Mouse (Mus musculus) intestine, postnatal 0 days (tissue): Measurements from ENCODE around the gene Rere. TPM values are rescaled to one million over a fixed set of nuclear protein-coding genes. Genes with fewer than 3 reads are reported as not detected.

ENCODE experiments used
- ATAC-seq: fragments of 200-750 bp; cut with Nextera tagmentation; 2 replicates; pipeline ENCODE4 v1.8.0; 2017; ENCODE audit warnings: mild to moderate bottlenecking, moderate TSS enrichment, moderate library complexity
- H3K27ac ChIP-seq: fragments of 300-500 bp; sonication (generic); 2 replicates; pipeline ENCODE4 v1.5.1; 2014; ENCODE audit warnings: mild to moderate bottlenecking, low read depth, low read length, moderate library complexity
- H3K27me3 ChIP-seq: fragments of 300-500 bp; sonication (generic); replicated peaks from 2 replicates; pipeline ENCODE4 v1.6.1; 2014; ENCODE audit warnings: low read length, mixed read lengths; ENCODE audit not compliant: control insufficient read depth, insufficient read depth
- H3K36me3 ChIP-seq: fragments of 300-500 bp; sonication (generic); 2 replicates; pipeline ENCODE4 v1.6.1; 2014; ENCODE audit warnings: mild to moderate bottlenecking, moderate library complexity; ENCODE audit not compliant: control insufficient read depth, insufficient read depth
- H3K4me1 ChIP-seq: fragments of 300-500 bp; sonication (generic); replicated peaks from 2 replicates; pipeline ENCODE4 v1.6.1; 2014; ENCODE audit warnings: antibody characterized with exemption, low read length, mixed read lengths; ENCODE audit not compliant: control insufficient read depth, insufficient read depth
- H3K4me2 ChIP-seq: fragments of 300-500 bp; sonication (generic); replicated peaks from 2 replicates; pipeline ENCODE4 v1.6.1; 2014; ENCODE audit warnings: low read depth, mild to moderate bottlenecking, moderate library complexity
- H3K4me3 ChIP-seq: fragments of 300-500 bp; sonication (generic); 2 replicates; pipeline ENCODE4 v1.5.1; 2014; ENCODE audit warnings: low read depth, low read length
- H3K9ac ChIP-seq: fragments of 300-500 bp; sonication (generic); 2 replicates; pipeline ENCODE4 v1.6.1; 2014; ENCODE audit warnings: mild to moderate bottlenecking, low read depth, low read length
- H3K9me3 ChIP-seq: fragments of 300-500 bp; sonication (generic); 2 replicates; pipeline ENCODE4 v1.6.1; 2016; ENCODE audit warnings: mixed run types; ENCODE audit not compliant: control insufficient read depth
- CTCF ChIP-seq: sonication (generic); IDR thresholded peaks from 2 replicates; pipeline ENCODE4 v1.5.1; 2016; ENCODE audit warnings: low read depth, mild to moderate bottlenecking, control low read depth, antibody characterized with exemption, moderate library complexity
- WGBS: fragments of 180-500 bp; shearing (Covaris S2); extraction: QIAGEN DNeasy Blood & Tissue Kit; methylation state at CpG from one replicate; pipeline ENCODE4 v1.1.7; 2014; 5-methylcytosine and 5-hydroxymethylcytosine counted together
- polyA plus RNA-seq: library from polyadenylated mRNA; unstranded; fragments of >200 nt; fragmentation: Nextera tagmentation; extraction: Ambion mirVana; gene quantifications from 2 replicates; pipeline ENCODE4 v1.2.1, GENCODE M21; 2015

Gene Rere
- polyA plus RNA-seq, 1 experiment from 2014 or later: 22.4 TPM

GRCm38 (mm10) chr4:150601489-150601888, 320.0 kb downstream of the Rere start:
- WGBS: 87% methylated on average over 10 of the region's 10 CpGs
- no peaks in the 10 kb centered on the region for H3K27me3 ChIP-seq
- no peak for TF ChIP-seq CTCF
- H3K9ac ChIP-seq: no peak overlapping the region
- no peaks in the 10 kb centered on the region for H3K9me3 ChIP-seq
- no peaks in the 10 kb centered on the region; the same call in 1 of the 2 replicates for H3K36me3 ChIP-seq
- H3K27ac ChIP-seq: no peak overlapping the region
- no peak for ATAC-seq
- no peak overlapping the region for H3K4me3 ChIP-seq
- no peak overlapping the region for H3K4me2 ChIP-seq
- H3K4me1 ChIP-seq: no peaks in the 10 kb centered on the region

GRCm38 (mm10) chr4:150603366-150604061, 322.1 kb downstream of the Rere start:
- H3K27ac ChIP-seq: no peak overlapping the region
- H3K4me1 ChIP-seq: no peaks in the 10 kb centered on the region
- no peak for ATAC-seq
- H3K9me3 ChIP-seq: no peaks in the 10 kb centered on the region
- no peak overlapping the region for H3K4me2 ChIP-seq
- H3K36me3 ChIP-seq: no peaks in the 10 kb centered on the region; the same call in 1 of the 2 replicates
- TF ChIP-seq CTCF: no peak
- WGBS: 100% methylated on average over 1 of the region's 1 CpGs
- H3K9ac ChIP-seq: no peak overlapping the region
- no peaks in the 10 kb centered on the region for H3K27me3 ChIP-seq
- H3K4me3 ChIP-seq: no peak overlapping the region

GRCm38 (mm10) chr4:150605804-150606203, 324.4 kb downstream of the Rere start:
- H3K4me1 ChIP-seq: no peaks in the 10 kb centered on the region
- H3K4me3 ChIP-seq: no peak overlapping the region
- no peak overlapping the region for H3K27ac ChIP-seq
- no peak for TF ChIP-seq CTCF
- no peak overlapping the region for H3K4me2 ChIP-seq
- H3K9me3 ChIP-seq: no peaks in the 10 kb centered on the region
- 92% methylated on average over 3 of the region's 3 CpGs for WGBS
- H3K27me3 ChIP-seq: no peaks in the 10 kb centered on the region
- ATAC-seq: no peak
- H3K36me3 ChIP-seq: peaks cover 13% of the 10 kb centered on the region; the same call in 1 of the 2 replicates
- no peak overlapping the region for H3K9ac ChIP-seq

GRCm38 (mm10) chr4:150606449-150607161, 325.2 kb downstream of the Rere start:
- Histone ChIP-seq H3K27ac (no peak overlapping the region; the same call in 1 of the 2 replicates), H3K27me3 (no peaks in the 10 kb centered on the region), H3K4me1 (no peaks in the 10 kb centered on the region), H3K4me3 (no peak overlapping the region), H3K9ac (no peak overlapping the region), H3K4me2 (no peak overlapping the region), H3K9me3 (no peaks in the 10 kb centered on the region), H3K36me3 (peaks cover 17% of the 10 kb centered on the region)
- WGBS: 45% methylated on average over 3 of the region's 3 CpGs
- ATAC-seq: no peak
- no peak for TF ChIP-seq CTCF

- Histone ChIP-seq H3K4me2 (no peak overlapping the region), H3K27me3 (no peaks in the 10 kb centered on the region), H3K9me3 (no peaks in the 10 kb centered on the region), H3K27ac (no peak overlapping the region), H3K9ac (no peak overlapping the region), H3K4me3 (no peak overlapping the region), H3K4me1 (no peaks in the 10 kb centered on the region), H3K36me3 (peaks cover 37% of the 10 kb centered on the region)
- no peak for TF ChIP-seq CTCF
- WGBS: 98% methylated on average over 3 of the region's 3 CpGs
- ATAC-seq: no peak
These were observed 327.2 kb downstream of the Rere start for GRCm38 (mm10) chr4:150608670-150609069.

- 87% methylated on average over 7 of the region's 7 CpGs for WGBS
These were observed 332.3 kb downstream of the Rere start for GRCm38 (mm10) chr4:150613715-150614114.

More at GRCm38 (mm10) chr4:150613715-150614114, 332.3 kb downstream of the Rere start:
- ATAC-seq: no peak
- no peaks in the 10 kb centered on the region for H3K27me3 ChIP-seq
- no peak for TF ChIP-seq CTCF
- H3K4me1 ChIP-seq: no peaks in the 10 kb centered on the region
- no peaks in the 10 kb centered on the region for H3K9me3 ChIP-seq
- no peak overlapping the region for H3K27ac ChIP-seq
- no peak overlapping the region for H3K4me2 ChIP-seq
- no peak overlapping the region for H3K4me3 ChIP-seq
- H3K36me3 ChIP-seq: peaks cover 86% of the 10 kb centered on the region
- no peak overlapping the region for H3K9ac ChIP-seq
